23 mouse cellular contexts compared by ENCODE assay signal in genomic region chr7:134693325-134693724, GRCm38 (mm10). TPM values are rescaled to one million over a fixed set of nuclear protein-coding genes. Genes with fewer than 3 reads are reported as not detected.
DNase-seq lines count a peak whose midpoint lies in the region; ATAC-seq and TF ChIP-seq lines count a peak whose summit lies in the region.
"Had no signal": no experiment of that assay in that cellular context is flagged by ENCODE, and none has a peak within 500 bp of the region (broad histone marks: within the 10 kb centered on the region; RNA-seq: fewer than 3 reads in every experiment).

No protein-coding gene starts in this region.

- H3K27me3 ChIP-seq in kidney, embryonic 16.5 days (ENCODE audit: insufficient read depth, low read length): no peaks in the 10 kb centered on the region
- no peaks in the 10 kb centered on the region for H3K27me3 ChIP-seq in megakaryocyte, embryonic 14.5 days (replicated peaks)
- H3K27me3 ChIP-seq: forebrain, embryonic 13.5 days; hindbrain, embryonic 13.5 days; Patski had no signal

- peak overlapping the region; percentile 19; the same call in 1 of the 2 replicates for H3K27ac ChIP-seq in kidney, embryonic 16.5 days (ENCODE audit: low read length)
- H3K27ac ChIP-seq in bone marrow macrophage, adult 2 months (ENCODE audit: insufficient read depth, low read depth, low read length): peak overlapping the region; percentile 62; the same call in 1 of the 2 replicates
- H3K27ac ChIP-seq: embryonic facial prominence, embryonic 10.5 days; forebrain, embryonic 13.5 days; heart, embryonic 10.5 days; hindbrain, embryonic 13.5 days had no signal

- intact Hi-C loops in heart, postnatal 36 days (cut with DNase I): no loop called here

- ATAC-seq in kidney, embryonic 16.5 days (ENCODE audit: low FRiP score, low TSS enrichment): no peak
- ATAC-seq: activated CD4-positive, CD25-positive, alpha-beta regulatory T cell, adult 4 months; CD4-positive, CD25-positive, alpha-beta regulatory T cell, adult 4 months; forebrain, embryonic 13.5 days; forebrain, postnatal 0 days; Patski had no signal

- H3K4me2 ChIP-seq in kidney, embryonic 16.5 days (replicated peaks; ENCODE audit: low read depth, low read length): no peak overlapping the region
- H3K4me2 ChIP-seq: forebrain, embryonic 13.5 days; hindbrain, embryonic 13.5 days had no signal

- H3K9me3 ChIP-seq in kidney, embryonic 16.5 days (ENCODE audit: low read length): no peaks in the 10 kb centered on the region
- peaks cover 14% of the 10 kb centered on the region for H3K9me3 ChIP-seq in megakaryocyte, embryonic 14.5 days
- H3K9me3 ChIP-seq: embryonic facial prominence, embryonic 10.5 days; forebrain, embryonic 13.5 days; heart, embryonic 10.5 days; hindbrain, embryonic 13.5 days had no signal

- TF ChIP-seq CTCF in bone marrow macrophage, adult 2 months (IDR thresholded peaks at IDR 0.05; ENCODE audit: low read depth, low read length): no peak

- H3K4me3 ChIP-seq in kidney, embryonic 16.5 days (ENCODE audit: low read length): no peak overlapping the region
- no peak overlapping the region for H3K4me3 ChIP-seq in bone marrow macrophage, adult 2 months (ENCODE audit: insufficient read depth, low read length)
- H3K4me3 ChIP-seq in megakaryocyte, embryonic 14.5 days (replicated peaks): peak overlapping the region; percentile 14
- H3K4me3 ChIP-seq: embryonic facial prominence, embryonic 10.5 days; forebrain, embryonic 13.5 days; heart, embryonic 10.5 days; hindbrain, embryonic 13.5 days had no signal

- H3K9ac ChIP-seq in kidney, embryonic 16.5 days (replicated peaks; ENCODE audit: low read length): no peak overlapping the region
- H3K9ac ChIP-seq: forebrain, embryonic 13.5 days; forebrain, postnatal 0 days; hindbrain, embryonic 13.5 days had no signal

- no peaks in the 10 kb centered on the region for H3K36me3 ChIP-seq in kidney, embryonic 16.5 days (ENCODE audit: insufficient read depth, low read length)
- peaks cover 10% of the 10 kb centered on the region for H3K36me3 ChIP-seq in megakaryocyte, embryonic 14.5 days (replicated peaks; ENCODE audit: low read length)
- H3K36me3 ChIP-seq: G1E; hindbrain, embryonic 13.5 days had no signal

- no peak for TF ChIP-seq POLR2A in bone marrow macrophage, adult 2 months (IDR thresholded peaks at IDR 0.05; ENCODE audit: borderline replicate concordance, low read depth, low read length)

- peak; percentile 87 for DNase-seq in heart, adult 11 months
- DNase-seq in heart, postnatal 36 days: no peak
- no peak for DNase-seq in kidney, postnatal 36 days
- DNase-seq in ovary, postnatal 14 days (ENCODE audit: low spot score): no peak
- DNase-seq: adrenal gland, postnatal 14 days; B cell, adult 2 months; cerebellum, adult 18-20 months; cerebellum, postnatal 10 days; forebrain, postnatal 0 days; gastrocnemius, postnatal 25 days; heart, adult 18-20 months; heart, postnatal 10 days had no signal

- WGBS in kidney, embryonic 16.5 days: 91% methylated on average over 1 of the region's 1 CpGs

- peaks cover 40% of the 10 kb centered on the region for H3K4me1 ChIP-seq in kidney, embryonic 16.5 days (ENCODE audit: insufficient read depth, low read length)
- peaks cover 72% of the 10 kb centered on the region for H3K4me1 ChIP-seq in bone marrow macrophage, adult 2 months (ENCODE audit: control insufficient read depth, insufficient read depth, low read length)
- peaks cover 67% of the 10 kb centered on the region for H3K4me1 ChIP-seq in megakaryocyte, embryonic 14.5 days
- H3K4me1 ChIP-seq: forebrain, embryonic 13.5 days had no signal

RNA-seq across cellular contexts. Expression of gene Dock1, which starts 22.9 kb away (rescaled TPM):
- total RNA-seq in heart, postnatal 36 days (2021): 10 to 100 TPM; 26.3 to 28.8 TPM
- 41.4 and 48.4 TPM in 2 replicates for polyA plus RNA-seq in kidney, embryonic 16.5 days (2015; fragmentation: Nextera tagmentation; extraction: Ambion mirVana)
- polyA plus RNA-seq in bone marrow macrophage, adult 2 months (2012; ENCODE audit: insufficient read depth, insufficient read length, missing spikeins): 16.9 and 19.9 TPM in 2 replicates
- polyA plus RNA-seq in megakaryocyte, embryonic 14.5 days (2012; ENCODE audit: insufficient read depth, low replicate concordance): 0.24 and 1.2 TPM in 2 replicates
- total RNA-seq: G1E had no signal
- polyA plus RNA-seq: G1E had no signal
